Mouse (Mus musculus): ENCODE data around the gene Meox1. TPM values are rescaled to one million over a fixed set of nuclear protein-coding genes. Genes with fewer than 3 reads are reported as not detected.

The Meox1 gene
- polyA plus RNA-seq (2012; rRNA removed): 1.3 and 1.7 TPM in 2 replicates

DNA sequence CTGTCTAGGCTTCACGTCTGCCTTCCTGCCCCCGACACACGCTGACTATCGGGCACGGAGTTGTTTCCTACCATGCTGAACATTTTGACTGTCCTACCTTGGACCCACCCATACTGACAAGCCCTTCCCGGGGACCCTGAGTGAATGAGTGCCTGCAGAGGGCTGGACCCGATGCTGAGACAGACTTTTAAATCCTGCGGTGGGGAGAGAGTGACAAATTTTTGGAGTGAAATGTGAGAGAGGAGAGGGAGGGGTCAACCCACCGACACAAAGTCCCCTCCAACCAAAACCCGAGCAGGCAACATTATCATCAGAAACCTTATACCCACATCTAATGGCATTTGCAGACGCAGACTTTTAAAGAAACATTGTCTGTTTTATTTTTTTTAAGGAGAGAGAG, at the start of gene Meox1:
Meox1 (minus strand) TSS at position 171 of the 400 bp plus-strand sequence.

Other genes with a start within 250 kb of the Meox1 start
- 16.9 and 21.0 TPM in 2 replicates for gene Arl4d, start 228.8 kb downstream of the Meox1 start, polyA plus RNA-seq (2012; rRNA removed)
- gene Dhx8, start 161.5 kb downstream of the Meox1 start, polyA plus RNA-seq (2012; rRNA removed): 9.9 and 11.8 TPM in 2 replicates
- 19.9 and 30.7 TPM in 2 replicates for gene Etv4, start 109.0 kb downstream of the Meox1 start, polyA plus RNA-seq (2012; rRNA removed)
- 0.10 TPM in 1 of 2 replicates, not detected in the other for gene Sost, start 72.6 kb upstream of the Meox1 start, polyA plus RNA-seq (2012; rRNA removed)
- not detected in 2 replicates for gene Cfap97d1, start 89.9 kb upstream of the Meox1 start, polyA plus RNA-seq (2012; rRNA removed)
- gene Dusp3, start 92.6 kb upstream of the Meox1 start, polyA plus RNA-seq (2012; rRNA removed): 112 and 133 TPM in 2 replicates
- 10.6 and 12.7 TPM in 2 replicates for gene Mpp3, start 134.1 kb upstream of the Meox1 start, polyA plus RNA-seq (2012; rRNA removed)
- gene Cd300lg, start 147.1 kb upstream of the Meox1 start, polyA plus RNA-seq (2012; rRNA removed): 7.7 and 9.2 TPM in 2 replicates
- gene Mpp2, start 194.1 kb upstream of the Meox1 start, polyA plus RNA-seq (2012; rRNA removed): 4.9 and 5.9 TPM in 2 replicates
- 156 and 278 TPM in 2 replicates for gene Ppy, start 206.9 kb upstream of the Meox1 start, polyA plus RNA-seq (2012; rRNA removed)
- 2,050 and 2,272 TPM in 2 replicates for gene Pyy, start 213.5 kb upstream of the Meox1 start, polyA plus RNA-seq (2012; rRNA removed)

Measured in colon, adult 2 months (tissue).